Mouse (Mus musculus): ENCODE measurements at regions not wholly inside any gene's neighbourhood (a gene's known extent, or its start where the extent isn't known, plus 50 kb on each side); places are given as distances from the start of the nearest gene placed in this dataset.

GRCm38 (mm10) chr4:148734547-148734946 is 69.7 kb upstream of the Casz1 start:
- no peak for TF ChIP-seq USF1 (IDR thresholded peaks at IDR 0.05; ENCODE audit: low read depth)
- no peak for TF ChIP-seq CTCF (IDR thresholded peaks at IDR 0.05; ENCODE audit: control insufficient read depth, insufficient read depth, insufficient read length)
- no peak for TF ChIP-seq CEBPB (IDR thresholded peaks at IDR 0.05; ENCODE audit: low read depth)
- no peak for TF ChIP-seq MYOD1 (IDR thresholded peaks at IDR 0.05; ENCODE audit: control insufficient read depth, insufficient read length, low read depth)
- no peak for TF ChIP-seq FOSL1 (IDR thresholded peaks at IDR 0.05; ENCODE audit: insufficient read depth, low read length, poor library complexity, severe bottlenecking)
- TF ChIP-seq MAX (IDR thresholded peaks at IDR 0.05): no peak
- no peak for TF ChIP-seq MYOG (IDR thresholded peaks at IDR 0.05; ENCODE audit: control insufficient read depth, extremely low read depth, insufficient read length)
- H3K79me2 ChIP-seq (ENCODE audit: control insufficient read depth, insufficient read depth): no peaks in the 10 kb centered on the region
- H3K36me3 ChIP-seq (ENCODE audit: control insufficient read depth, insufficient read depth): no peaks in the 10 kb centered on the region
- no peak overlapping the region for H3K4me3 ChIP-seq (ENCODE audit: insufficient read depth, poor library complexity, severe bottlenecking)
- H3K27me3 ChIP-seq (ENCODE audit: control insufficient read depth, insufficient read depth, insufficient read length): peaks cover 65% of the 10 kb centered on the region
- no peaks in the 10 kb centered on the region for H3K79me3 ChIP-seq (ENCODE audit: low read depth)
- no peak overlapping the region for H3ac ChIP-seq (ENCODE audit: control insufficient read depth, insufficient read length, low read depth)

DNA sequence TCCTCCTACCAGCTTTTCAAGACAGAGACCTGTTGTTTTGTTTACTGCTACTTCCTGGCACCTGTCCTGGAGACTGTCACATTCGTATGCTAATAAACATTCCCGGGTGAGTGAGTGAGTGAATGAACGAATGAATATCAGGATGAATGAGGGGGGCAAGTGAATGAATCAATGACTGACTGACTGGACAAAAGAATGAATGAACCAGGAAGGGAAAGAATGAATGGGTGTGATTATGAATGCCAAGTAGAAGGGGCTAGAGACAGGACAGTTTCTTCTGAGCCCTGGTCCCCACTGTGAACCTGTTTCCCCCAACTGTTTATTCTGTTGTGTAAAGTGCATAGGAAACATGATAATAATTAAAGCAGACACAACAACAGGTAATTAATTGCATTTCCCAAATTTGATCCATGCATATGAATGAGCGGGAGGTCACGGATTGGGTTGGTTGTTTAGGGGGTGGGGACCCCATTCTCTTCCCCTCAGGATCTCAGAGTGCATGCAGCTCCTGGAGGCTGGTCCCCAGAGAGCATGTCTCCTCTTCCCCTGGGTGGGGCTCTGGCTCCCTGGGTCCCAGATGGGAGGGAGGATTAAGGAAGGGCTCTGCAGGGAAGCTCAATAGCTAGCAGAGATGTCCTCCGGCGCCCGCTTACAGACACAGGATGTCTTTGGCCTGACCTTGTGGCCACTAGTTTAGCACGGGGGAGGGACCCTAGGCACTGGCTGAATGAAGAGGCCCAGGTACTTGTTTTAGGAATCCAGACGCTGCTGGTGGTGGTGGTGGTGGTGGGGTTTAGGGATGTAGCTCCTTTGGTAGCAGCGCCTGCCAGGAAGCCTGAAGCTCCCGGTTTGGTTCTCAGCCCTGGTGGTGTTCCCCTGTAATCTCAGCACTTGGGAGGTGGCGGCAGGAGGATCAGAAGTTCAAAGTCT is 65.4 kb upstream of the Casz1 start:
- Histone ChIP-seq H3ac (ENCODE audit: control insufficient read depth, insufficient read length, low read depth) (no peak overlapping the region), H3K79me2 (ENCODE audit: control insufficient read depth, insufficient read depth) (no peaks in the 10 kb centered on the region), H3K79me3 (ENCODE audit: low read depth) (no peaks in the 10 kb centered on the region), H3K4me3 (ENCODE audit: insufficient read depth, poor library complexity, severe bottlenecking) (no peak overlapping the region), H3K36me3 (ENCODE audit: control insufficient read depth, insufficient read depth) (no peaks in the 10 kb centered on the region), H3K27me3 (ENCODE audit: control insufficient read depth, insufficient read depth, insufficient read length) (peaks cover 47% of the 10 kb centered on the region)
- TF ChIP-seq MAX (IDR thresholded peaks at IDR 0.05) (no peak), MYOG (IDR thresholded peaks at IDR 0.05; ENCODE audit: control insufficient read depth, extremely low read depth, insufficient read length) (no peak)

- peak overlapping the region; percentile 20 for H3ac ChIP-seq (ENCODE audit: control insufficient read depth, insufficient read length, low read depth)
- H3K27me3 ChIP-seq (ENCODE audit: control insufficient read depth, insufficient read depth, insufficient read length): peaks cover 24% of the 10 kb centered on the region
- no peaks in the 10 kb centered on the region for H3K36me3 ChIP-seq (ENCODE audit: control insufficient read depth, insufficient read depth)
- peak overlapping the region; percentile 14 for H3K4me3 ChIP-seq (ENCODE audit: insufficient read depth, poor library complexity, severe bottlenecking)
- H3K79me2 ChIP-seq (ENCODE audit: control insufficient read depth, insufficient read depth): no peaks in the 10 kb centered on the region
- TF ChIP-seq MYOG (IDR thresholded peaks at IDR 0.05; ENCODE audit: control insufficient read depth, extremely low read depth, insufficient read length): no peak
- TF ChIP-seq USF1 (IDR thresholded peaks at IDR 0.05; ENCODE audit: low read depth): no peak
- TF ChIP-seq CEBPB (IDR thresholded peaks at IDR 0.05; ENCODE audit: low read depth): no peak
- TF ChIP-seq MYOD1 (IDR thresholded peaks at IDR 0.05; ENCODE audit: control insufficient read depth, insufficient read length, low read depth): no peak
- no peak for TF ChIP-seq MAX (IDR thresholded peaks at IDR 0.05)
- peak; percentile 96 for TF ChIP-seq CTCF (IDR thresholded peaks at IDR 0.05; ENCODE audit: control insufficient read depth, insufficient read depth, insufficient read length)
- no peak for TF ChIP-seq FOSL1 (IDR thresholded peaks at IDR 0.05; ENCODE audit: insufficient read depth, low read length, poor library complexity, severe bottlenecking)
- H3K79me3 ChIP-seq (ENCODE audit: low read depth): no peaks in the 10 kb centered on the region
Measured at GRCm38 (mm10) chr4:148742549-148743413, 61.4 kb upstream of the Casz1 start.

GRCm38 (mm10) chr4:148743414-148743844 is 60.8 kb upstream of the Casz1 start:
- Histone ChIP-seq H3ac (ENCODE audit: control insufficient read depth, insufficient read length, low read depth) (no peak overlapping the region), H3K36me3 (ENCODE audit: control insufficient read depth, insufficient read depth) (no peaks in the 10 kb centered on the region), H3K4me3 (ENCODE audit: insufficient read depth, poor library complexity, severe bottlenecking) (no peak overlapping the region), H3K27me3 (ENCODE audit: control insufficient read depth, insufficient read depth, insufficient read length) (peaks cover 25% of the 10 kb centered on the region), H3K79me2 (ENCODE audit: control insufficient read depth, insufficient read depth) (no peaks in the 10 kb centered on the region), H3K79me3 (ENCODE audit: low read depth) (no peaks in the 10 kb centered on the region)
- no peak for TF ChIP-seq MYOD1 (IDR thresholded peaks at IDR 0.05; ENCODE audit: control insufficient read depth, insufficient read length, low read depth)
- TF ChIP-seq CTCF (IDR thresholded peaks at IDR 0.05; ENCODE audit: control insufficient read depth, insufficient read depth, insufficient read length): no peak
- no peak for TF ChIP-seq USF1 (IDR thresholded peaks at IDR 0.05; ENCODE audit: low read depth)
- TF ChIP-seq MAX (IDR thresholded peaks at IDR 0.05): no peak
- no peak for TF ChIP-seq MYOG (IDR thresholded peaks at IDR 0.05; ENCODE audit: control insufficient read depth, extremely low read depth, insufficient read length)
- no peak for TF ChIP-seq FOSL1 (IDR thresholded peaks at IDR 0.05; ENCODE audit: insufficient read depth, low read length, poor library complexity, severe bottlenecking)
- no peak for TF ChIP-seq CEBPB (IDR thresholded peaks at IDR 0.05; ENCODE audit: low read depth)

GRCm38 (mm10) chr4:148744053-148744452 is 60.2 kb upstream of the Casz1 start:
- no peaks in the 10 kb centered on the region for H3K79me2 ChIP-seq (ENCODE audit: control insufficient read depth, insufficient read depth)
- TF ChIP-seq FOSL1 (IDR thresholded peaks at IDR 0.05; ENCODE audit: insufficient read depth, low read length, poor library complexity, severe bottlenecking): no peak
- TF ChIP-seq MYOG (IDR thresholded peaks at IDR 0.05; ENCODE audit: control insufficient read depth, extremely low read depth, insufficient read length): no peak
- TF ChIP-seq MAX (IDR thresholded peaks at IDR 0.05): no peak
- no peak for TF ChIP-seq CEBPB (IDR thresholded peaks at IDR 0.05; ENCODE audit: low read depth)
- TF ChIP-seq CTCF (IDR thresholded peaks at IDR 0.05; ENCODE audit: control insufficient read depth, insufficient read depth, insufficient read length): no peak
- TF ChIP-seq MYOD1 (IDR thresholded peaks at IDR 0.05; ENCODE audit: control insufficient read depth, insufficient read length, low read depth): no peak
- no peak for TF ChIP-seq USF1 (IDR thresholded peaks at IDR 0.05; ENCODE audit: low read depth)
- no peak overlapping the region for H3ac ChIP-seq (ENCODE audit: control insufficient read depth, insufficient read length, low read depth)
- H3K79me3 ChIP-seq (ENCODE audit: low read depth): no peaks in the 10 kb centered on the region
- no peaks in the 10 kb centered on the region for H3K36me3 ChIP-seq (ENCODE audit: control insufficient read depth, insufficient read depth)
- no peak overlapping the region for H3K4me3 ChIP-seq (ENCODE audit: insufficient read depth, poor library complexity, severe bottlenecking)
- peaks cover 28% of the 10 kb centered on the region for H3K27me3 ChIP-seq (ENCODE audit: control insufficient read depth, insufficient read depth, insufficient read length)
